Mouse (Mus musculus): ENCODE data around the gene Nadk2. TPM values are rescaled to one million over a fixed set of nuclear protein-coding genes. Genes with fewer than 3 reads are reported as not detected.

Gene Nadk2
- polyA plus RNA-seq, 1 experiment from 2014 or later: 19.7 TPM

DNA sequence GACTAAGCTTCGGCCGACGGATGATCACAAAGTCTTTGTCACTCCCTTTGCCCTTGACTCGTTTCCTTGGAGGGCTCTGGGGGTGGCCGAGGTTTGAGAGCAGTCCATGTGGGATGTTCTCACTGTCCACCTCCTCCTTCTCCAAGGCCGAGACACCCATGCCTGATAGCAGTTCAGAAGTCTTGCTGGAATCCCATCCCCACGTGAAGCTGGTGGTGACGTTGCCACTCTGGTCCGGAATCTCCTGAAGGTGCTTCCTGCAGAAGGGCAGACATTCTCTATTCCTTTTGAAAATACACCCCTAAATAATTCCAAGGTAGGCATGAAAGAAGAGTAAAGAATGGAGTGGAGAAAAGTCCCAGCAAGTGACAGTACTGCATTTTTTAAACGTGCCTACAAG lies 68.4 kb downstream of the Nadk2 start:
- H3K4me1 ChIP-seq (ENCODE audit: control insufficient read depth, insufficient read depth, low read length): peaks cover 20% of the 10 kb centered on the region
- H3K27me3 ChIP-seq (replicated peaks; ENCODE audit: control insufficient read depth, insufficient read depth, low read length): no peaks in the 10 kb centered on the region
- 20% methylated on average over 10 of the region's 10 CpGs for WGBS
- H3K9ac ChIP-seq (ENCODE audit: low read depth, low read length): peak overlapping the region; percentile 64
- no peaks in the 10 kb centered on the region for H3K36me3 ChIP-seq (ENCODE audit: control insufficient read depth, insufficient read depth, low read length)
- H3K4me3 ChIP-seq (ENCODE audit: low read length): peak overlapping the region; percentile 95
- no peak for ATAC-seq
- H3K9me3 ChIP-seq (ENCODE audit: control insufficient read depth, low read length): no peaks in the 10 kb centered on the region
- H3K4me2 ChIP-seq (ENCODE audit: low read depth, low read length): peak overlapping the region; percentile 69
- H3K27ac ChIP-seq (ENCODE audit: low read length): peak overlapping the region; percentile 37

DNA sequence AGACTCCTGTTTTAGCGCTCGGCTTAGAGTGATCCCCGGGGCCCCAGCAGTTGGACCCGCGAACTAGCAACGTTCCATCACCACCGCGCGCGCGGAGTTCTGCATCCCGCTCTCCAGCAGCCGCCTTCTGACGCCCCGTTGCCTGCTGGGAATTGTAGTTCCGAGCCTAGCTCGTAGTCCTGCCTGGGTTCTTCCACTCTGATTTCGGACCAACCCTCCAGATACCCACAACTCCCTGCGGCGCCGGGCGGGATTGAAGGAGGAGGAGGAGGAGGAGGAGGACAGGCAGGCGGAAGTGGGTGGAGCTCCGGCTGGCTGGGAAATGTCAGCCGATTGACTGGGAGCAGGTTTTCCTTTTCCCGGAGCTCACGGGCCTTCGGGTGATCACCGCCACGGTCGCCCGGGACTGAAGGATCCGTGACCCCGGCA lies 69.2 kb downstream of the Nadk2 start, which contains the start of gene Lmbrd2:
Gene Lmbrd2, plus strand, starts transcription at position 299 of the 429 bp plus-strand sequence.
- Histone ChIP-seq H3K9me3 (ENCODE audit: control insufficient read depth, low read length) (no peaks in the 10 kb centered on the region), H3K4me1 (ENCODE audit: control insufficient read depth, insufficient read depth, low read length) (peaks cover 14% of the 10 kb centered on the region), H3K27ac (ENCODE audit: low read length) (peak within 1 kb of the TSS; percentile 85), H3K4me3 (ENCODE audit: low read length) (peak within 1 kb of the TSS; percentile 95), H3K9ac (ENCODE audit: low read depth, low read length) (peak within 1 kb of the TSS; percentile 93), H3K36me3 (ENCODE audit: control insufficient read depth, insufficient read depth, low read length) (no peaks in the 10 kb centered on the region), H3K4me2 (ENCODE audit: low read depth, low read length) (peak within 1 kb of the TSS; percentile 72), H3K27me3 (replicated peaks; ENCODE audit: control insufficient read depth, insufficient read depth, low read length) (no peaks in the 10 kb centered on the region)
- ATAC-seq: peak; percentile 99
- whole genome bisulfite sequencing: under 1% methylated on average over 31 of the region's 34 CpGs

DNA sequence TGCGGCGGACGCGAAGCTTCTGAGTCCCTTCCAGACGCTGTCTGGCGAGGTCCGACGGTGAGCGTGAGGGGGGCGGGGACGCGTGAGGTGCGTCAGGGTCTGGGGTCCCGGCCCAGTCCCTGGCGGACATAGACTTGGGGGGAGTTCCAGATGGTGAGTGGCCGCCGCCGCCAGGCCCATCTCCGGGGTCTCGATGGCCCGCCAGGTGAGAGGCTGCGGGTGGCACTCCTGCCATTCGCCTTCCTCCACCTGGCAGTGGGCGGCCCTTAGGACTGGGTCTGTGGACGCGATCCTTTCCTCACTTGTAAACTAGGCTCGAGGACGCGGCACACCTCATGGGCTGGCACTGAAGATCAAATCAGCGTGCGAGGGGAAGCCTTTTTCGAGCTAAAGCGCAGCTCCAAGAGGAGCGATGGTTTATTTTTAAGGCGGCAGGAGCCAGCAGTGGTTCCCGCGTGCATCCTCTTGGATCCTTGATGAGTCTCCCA lies 69.7 kb downstream of the Nadk2 start:
- H3K9ac ChIP-seq (ENCODE audit: low read depth, low read length): peak overlapping the region; percentile 93
- under 1% methylated on average over 37 of the region's 37 CpGs for WGBS
- H3K36me3 ChIP-seq (ENCODE audit: control insufficient read depth, insufficient read depth, low read length): no peaks in the 10 kb centered on the region
- H3K4me2 ChIP-seq (ENCODE audit: low read depth, low read length): peak overlapping the region; percentile 72
- H3K4me3 ChIP-seq (ENCODE audit: low read length): peak overlapping the region; percentile 95
- no peaks in the 10 kb centered on the region for H3K27me3 ChIP-seq (replicated peaks; ENCODE audit: control insufficient read depth, insufficient read depth, low read length)
- peak overlapping the region; percentile 85 for H3K27ac ChIP-seq (ENCODE audit: low read length)
- ATAC-seq: peak; percentile 88
- peaks cover 13% of the 10 kb centered on the region for H3K4me1 ChIP-seq (ENCODE audit: control insufficient read depth, insufficient read depth, low read length)
- H3K9me3 ChIP-seq (ENCODE audit: control insufficient read depth, low read length): no peaks in the 10 kb centered on the region

DNA sequence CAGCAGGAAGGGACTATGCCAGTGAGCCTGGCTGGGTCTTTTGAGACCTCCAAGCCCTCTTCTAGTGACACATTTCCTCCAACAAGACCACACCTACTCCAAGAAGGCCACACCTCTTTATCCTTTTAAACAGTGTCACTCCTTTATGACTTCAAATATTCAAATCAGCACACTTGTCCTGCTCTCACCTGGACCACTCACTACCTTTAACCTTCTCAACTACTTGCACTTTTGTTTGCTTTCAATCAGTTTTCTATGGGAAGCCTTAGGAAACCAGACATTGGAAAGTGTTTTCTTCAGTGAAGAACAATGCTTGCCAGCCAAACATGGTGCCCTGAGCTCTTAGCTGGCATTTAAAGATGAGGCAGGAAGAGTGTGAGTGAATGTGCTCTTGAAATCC lies 84.3 kb downstream of the Nadk2 start, which contains the start of gene Skp2:
Gene Skp2, minus strand, starts transcription at position 101 of the 400 bp plus-strand sequence.
- Histone ChIP-seq H3K27me3 (replicated peaks; ENCODE audit: control insufficient read depth, insufficient read depth, low read length) (no peaks in the 10 kb centered on the region), H3K4me1 (ENCODE audit: control insufficient read depth, insufficient read depth, low read length) (no peaks in the 10 kb centered on the region), H3K4me2 (ENCODE audit: low read depth, low read length) (no peak within 1 kb of the TSS), H3K36me3 (ENCODE audit: control insufficient read depth, insufficient read depth, low read length) (no peaks in the 10 kb centered on the region; the same call in 1 of the 2 replicates), H3K4me3 (ENCODE audit: low read length) (no peak within 1 kb of the TSS), H3K9me3 (ENCODE audit: control insufficient read depth, low read length) (no peaks in the 10 kb centered on the region), H3K27ac (ENCODE audit: low read length) (no peak within 1 kb of the TSS), H3K9ac (ENCODE audit: low read depth, low read length) (no peak within 1 kb of the TSS)
- ATAC-seq: no peak

Other genes with a start within 250 kb of the Nadk2 start
- gene Ranbp3l, start 103.3 kb upstream of the Nadk2 start, polyA plus RNA-seq (2015; fragmentation: Nextera tagmentation; extraction: Ambion mirVana): 0.12 and 0.31 TPM in 2 replicates
- gene Lmbrd2, start 69.3 kb downstream of the Nadk2 start, polyA plus RNA-seq (2015; fragmentation: Nextera tagmentation; extraction: Ambion mirVana): 3.1 and 3.6 TPM in 2 replicates
- gene Skp2, start 84.2 kb downstream of the Nadk2 start, polyA plus RNA-seq (2015; fragmentation: Nextera tagmentation; extraction: Ambion mirVana): 43.5 and 47.8 TPM in 2 replicates
- not detected in 2 replicates for gene Ugt3a1, start 205.6 kb downstream of the Nadk2 start, polyA plus RNA-seq (2015; fragmentation: Nextera tagmentation; extraction: Ambion mirVana)